In genomic region chr3:84335421-84336073, GRCm38 (mm10) we compare ENCODE assay signal across 11 mouse cellular contexts. TPM values are rescaled to one million over a fixed set of nuclear protein-coding genes. Genes with fewer than 3 reads are reported as not detected.
A peak's percentile ranks its signal among the peaks of the same experiment; 100 is the strongest.
DNase-seq lines count a peak whose midpoint lies in the region; ATAC-seq and TF ChIP-seq lines count a peak whose summit lies in the region.
"Had no signal": no experiment of that assay in that cellular context is flagged by ENCODE, and none has a peak within 500 bp of the region (broad histone marks: within the 10 kb centered on the region; RNA-seq: fewer than 3 reads in every experiment).

No protein-coding gene starts in this region.

- H3K27ac ChIP-seq in kidney, embryonic 14.5 days (ENCODE audit: low read depth, low read length), result no peak overlapping the region
- peak overlapping the region; percentile 56; the same call in 1 of the 2 replicates for H3K27ac ChIP-seq in brown adipose tissue, adult 24 weeks (replicated peaks; ENCODE audit: low read depth, low read length)
- no peak overlapping the region for H3K27ac ChIP-seq in forebrain, embryonic 13.5 days
- H3K27ac ChIP-seq in limb, embryonic 14.5 days (replicated peaks; ENCODE audit: low read depth, low read length), result no peak overlapping the region
- H3K27ac ChIP-seq: liver, embryonic 14.5 days had no signal

- peak overlapping the region; percentile 38 for H3K4me2 ChIP-seq in kidney, embryonic 14.5 days (replicated peaks; ENCODE audit: low read depth, low read length)
- H3K4me2 ChIP-seq in forebrain, embryonic 13.5 days, result peak overlapping the region; percentile 50; the same call in 1 of the 2 replicates
- H3K4me2 ChIP-seq in limb, embryonic 14.5 days (replicated peaks; ENCODE audit: low read depth, low read length, severe bottlenecking), result peak overlapping the region; percentile 31

- no peaks in the 10 kb centered on the region for H3K36me3 ChIP-seq in kidney, embryonic 14.5 days (ENCODE audit: control insufficient read depth, insufficient read depth, low read length)
- H3K36me3 ChIP-seq in forebrain, embryonic 13.5 days (ENCODE audit: poor library complexity, severe bottlenecking), result no peaks in the 10 kb centered on the region
- no peaks in the 10 kb centered on the region for H3K36me3 ChIP-seq in limb, embryonic 14.5 days (ENCODE audit: control insufficient read depth, insufficient read depth, low read length)

- no peak overlapping the region for H3K4me3 ChIP-seq in kidney, embryonic 14.5 days (ENCODE audit: low read length)
- no peak overlapping the region for H3K4me3 ChIP-seq in brown adipose tissue, adult 24 weeks (ENCODE audit: insufficient read depth, low read depth, low read length)
- no peak overlapping the region for H3K4me3 ChIP-seq in forebrain, embryonic 13.5 days
- H3K4me3 ChIP-seq in limb, embryonic 14.5 days (replicated peaks; ENCODE audit: low read length), result no peak overlapping the region

- H3K4me1 ChIP-seq in kidney, embryonic 14.5 days (ENCODE audit: control insufficient read depth, insufficient read depth, low read length), result peaks cover 18% of the 10 kb centered on the region
- peaks cover 2% of the 10 kb centered on the region; the same call in 1 of the 2 replicates for H3K4me1 ChIP-seq in brown adipose tissue, adult 24 weeks (ENCODE audit: control insufficient read depth, insufficient read depth, insufficient read length, low read length)
- peaks cover 11% of the 10 kb centered on the region for H3K4me1 ChIP-seq in forebrain, embryonic 13.5 days
- peaks cover 5% of the 10 kb centered on the region; the same call in 1 of the 2 replicates for H3K4me1 ChIP-seq in limb, embryonic 14.5 days (ENCODE audit: control insufficient read depth, insufficient read depth, low read length)

- no peak overlapping the region for H3K9ac ChIP-seq in kidney, embryonic 14.5 days (ENCODE audit: low read depth, low read length)
- H3K9ac ChIP-seq in forebrain, embryonic 13.5 days, result no peak overlapping the region
- H3K9ac ChIP-seq in limb, embryonic 14.5 days (ENCODE audit: low read depth, low read length, severe bottlenecking), result no peak overlapping the region
- H3K9ac ChIP-seq: liver, embryonic 14.5 days had no signal

- no peak for TF ChIP-seq POLR2A in limb, embryonic 14.5 days (IDR thresholded peaks at IDR 0.05; ENCODE audit: borderline replicate concordance, extremely low read depth, insufficient read depth, insufficient read length)

- 25% methylated on average over 8 of the region's 8 CpGs for WGBS in kidney, embryonic 14.5 days
- 34% methylated on average over 8 of the region's 8 CpGs for WGBS in forebrain, embryonic 13.5 days
- WGBS in limb, embryonic 14.5 days, result 36% methylated on average over 8 of the region's 8 CpGs

- ATAC-seq in kidney, embryonic 14.5 days (ENCODE audit: low FRiP score, low TSS enrichment), result no peak
- ATAC-seq in forebrain, embryonic 13.5 days, result no peak
- no peak for ATAC-seq in limb, embryonic 14.5 days (ENCODE audit: low FRiP score, low read depth)
- ATAC-seq in activated CD4-positive, CD25-positive, alpha-beta regulatory T cell, adult 4 months, result no peak
- ATAC-seq: intestine, embryonic 16.5 days had no signal

- no peak for DNase-seq in kidney, postnatal 4 days
- no peak for DNase-seq in limb, embryonic 14.5 days (ENCODE audit: low spot score)
- DNase-seq in adrenal gland, postnatal 14 days, result no peak
- no peak for DNase-seq in thymus, postnatal 4 days
- DNase-seq: gastrocnemius, postnatal 10 days had no signal

- H3K27me3 ChIP-seq in kidney, embryonic 14.5 days (ENCODE audit: control insufficient read depth, insufficient read depth, low read length), result no peaks in the 10 kb centered on the region
- peaks cover 19% of the 10 kb centered on the region for H3K27me3 ChIP-seq in forebrain, embryonic 13.5 days
- peaks cover 5% of the 10 kb centered on the region; the same call in 1 of the 2 replicates for H3K27me3 ChIP-seq in limb, embryonic 14.5 days (ENCODE audit: control insufficient read depth, insufficient read depth, low read length)

- H3K9me3 ChIP-seq in kidney, embryonic 14.5 days (ENCODE audit: control insufficient read depth, low read length), result no peaks in the 10 kb centered on the region
- no peaks in the 10 kb centered on the region for H3K9me3 ChIP-seq in forebrain, embryonic 13.5 days (replicated peaks)
- no peaks in the 10 kb centered on the region for H3K9me3 ChIP-seq in limb, embryonic 14.5 days (ENCODE audit: control insufficient read depth, low read length)

RNA-seq across cellular contexts. Expression of gene Trim2, which starts 28.9 kb away (rescaled TPM):
- polyA plus RNA-seq in kidney, embryonic 14.5 days (2014; fragmentation: Nextera tagmentation; extraction: Ambion mirVana), result 21.6 and 32.6 TPM in 2 replicates
- 14.0 and 14.2 TPM in 2 replicates for polyA plus RNA-seq in brown adipose tissue, adult 24 weeks (2012; ENCODE audit: insufficient read depth, insufficient read length, missing spikeins)
- polyA plus RNA-seq in forebrain, embryonic 13.5 days (2015; fragmentation: Nextera tagmentation; extraction: Ambion mirVana), result 130 and 138 TPM in 2 replicates
- 17.4 and 20.5 TPM in 2 replicates for polyA plus RNA-seq in limb, embryonic 14.5 days (2012; rRNA removed)
- polyA plus RNA-seq in limb, embryonic 14.5 days (2014; fragmentation: Nextera tagmentation; extraction: Ambion mirVana), result 28.1 and 30.6 TPM in 2 replicates
- polyA plus RNA-seq in activated CD4-positive, CD25-positive, alpha-beta regulatory T cell, adult 4 months (2017; shearing (Covaris generic)), result 1 to 10 TPM; 1.2 to 2.3 TPM
- total RNA-seq in adrenal gland, postnatal 14 days (2021), result 53.5 and 56.7 TPM in 2 replicates
